Mouse (Mus musculus) embryonic fibroblast, embryonic 13.5 days (primary cell): ENCODE data around the gene Cherp.

ENCODE experiments used
- CTCF ChIP-seq: IDR thresholded peaks from 2 replicates; pipeline ENCODE4 v1.5.1; 2011; ENCODE audit warnings: mild to moderate bottlenecking, control low read depth, low read length, moderate library complexity, borderline replicate concordance; ENCODE audit not compliant: insufficient read depth
- POLR2A ChIP-seq: IDR thresholded peaks from 2 replicates; pipeline ENCODE4 v1.6.1; 2011; ENCODE audit warnings: low read depth, mild to moderate bottlenecking, control low read depth, low read length, moderate library complexity

DNA sequence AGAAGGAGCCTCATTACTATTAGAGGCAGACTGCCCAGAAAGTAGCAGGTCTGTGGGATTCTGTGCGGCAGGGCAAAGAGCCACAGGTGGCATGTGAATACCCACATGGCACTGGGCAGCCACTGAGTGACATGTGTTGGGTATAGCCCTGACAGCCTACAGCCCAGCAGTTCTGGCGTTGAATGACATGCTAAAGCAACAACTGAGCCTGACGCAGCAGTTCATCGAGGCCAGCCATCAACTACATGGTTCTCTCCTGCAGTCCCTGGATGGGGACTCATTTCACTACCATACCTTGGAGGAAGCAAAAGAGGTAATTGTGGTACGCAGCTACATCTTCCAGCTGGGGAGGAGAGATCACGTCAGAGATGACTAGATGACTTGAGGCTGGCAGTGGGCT lies 16.6 kb downstream of the Cherp start:
- TF ChIP-seq CTCF: no peak
- no peak for TF ChIP-seq POLR2A
